Mouse (Mus musculus): ENCODE results near the gene Rgl1.

DNA sequence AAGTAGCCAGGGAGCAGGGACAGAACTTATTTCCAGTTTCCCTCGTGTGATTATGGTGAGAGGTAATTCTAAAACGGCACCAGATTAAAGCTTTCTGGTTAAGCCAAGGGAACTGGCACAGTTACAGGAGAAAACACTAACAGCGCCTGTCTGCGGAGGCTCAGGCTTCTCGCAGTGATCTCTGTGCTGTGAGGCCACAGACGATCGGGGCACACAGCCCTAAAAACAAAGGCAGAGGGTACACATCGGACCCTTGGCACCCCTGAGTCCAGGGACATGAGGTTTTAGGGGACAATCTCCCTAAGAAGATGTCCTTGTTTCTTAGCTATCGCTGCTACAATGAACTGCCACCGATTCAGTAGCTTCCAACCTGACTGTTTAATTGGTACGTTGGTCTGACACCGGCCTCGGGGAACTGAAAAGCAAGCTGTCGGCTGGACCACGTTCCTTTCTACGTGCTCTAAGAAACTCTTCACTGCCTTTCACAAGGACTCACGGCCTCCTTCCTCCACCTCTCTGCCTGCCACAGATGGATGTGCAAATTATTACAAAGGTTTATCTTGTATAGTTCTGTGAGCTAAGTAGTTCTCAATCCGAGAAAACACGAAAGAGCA is 187.9 kb downstream of the Rgl1 start:
- no peak for TF ChIP-seq CTCF (IDR thresholded peaks at IDR 0.05; ENCODE audit: low read depth, low read length)
- TF ChIP-seq POLR2A (IDR thresholded peaks at IDR 0.05; ENCODE audit: extremely low read depth, insufficient read depth, low read length), result no peak

Data from liver, adult 2 months (tissue).